In genomic region chr1:82913434-82913833, GRCm38 (mm10) we compare ENCODE assay signal across 1 mouse cellular context. TPM values are rescaled to one million over a fixed set of nuclear protein-coding genes. Genes with fewer than 3 reads are reported as not detected.
"Had no signal": no experiment of that assay in that cellular context is flagged by ENCODE, and none has a peak within 500 bp of the region (broad histone marks: within the 10 kb centered on the region; RNA-seq: fewer than 3 reads in every experiment).

No protein-coding gene starts in this region.

RNA-seq across cellular contexts. Expression of gene A030005L19Rik, which starts 0.3 kb away (rescaled TPM):
- total RNA-seq: neutrophil, adult 5-6 weeks had no signal

RNA-seq across cellular contexts. Expression of gene A030014E15Rik, which starts 11.3 kb away (rescaled TPM):
- total RNA-seq: neutrophil, adult 5-6 weeks had no signal

RNA-seq across cellular contexts. Expression of gene Gm6217, which starts 17.8 kb away (rescaled TPM):
- total RNA-seq: neutrophil, adult 5-6 weeks had no signal

RNA-seq across cellular contexts. Expression of gene A030003K21Rik, which starts 29.8 kb away (rescaled TPM):
- total RNA-seq: neutrophil, adult 5-6 weeks had no signal

RNA-seq across cellular contexts. Expression of gene Gm7544, which starts 42.4 kb away (rescaled TPM):
- total RNA-seq: neutrophil, adult 5-6 weeks had no signal
